Mouse (Mus musculus) forebrain, embryonic 10.5 days (tissue): ENCODE results near the gene Atg7. TPM values are rescaled to one million over a fixed set of nuclear protein-coding genes. Genes with fewer than 3 reads are reported as not detected.
A peak's percentile ranks its signal among the peaks of the same experiment; 100 is the strongest.

Source experiments
- DNase-seq: peaks from one replicate; pipeline ENCODE4 v3.0.0-alpha.2; 2017; ENCODE audit warnings: low spot score; ENCODE audit errors: extremely low spot score
- H3K27ac ChIP-seq: fragments of 300-500 bp; sonication (generic); 2 replicates; pipeline ENCODE4 v1.5.1; 2016; ENCODE audit warnings: mild to moderate bottlenecking
- H3K27me3 ChIP-seq: fragments of 300-500 bp; sonication (generic); 2 replicates; pipeline ENCODE4 v1.6.1; 2016; ENCODE audit warnings: mild to moderate bottlenecking; ENCODE audit not compliant: poor library complexity, severe bottlenecking
- H3K36me3 ChIP-seq: fragments of 300-500 bp; sonication (generic); replicated peaks from 2 replicates; pipeline ENCODE4 v1.6.1; 2016; ENCODE audit warnings: mild to moderate bottlenecking, moderate library complexity
- H3K4me1 ChIP-seq: fragments of 300-500 bp; sonication (generic); 2 replicates; pipeline ENCODE4 v1.6.1; 2016
- H3K4me3 ChIP-seq: fragments of 300-500 bp; sonication (generic); 2 replicates; pipeline ENCODE4 v1.5.1; 2016; ENCODE audit warnings: mild to moderate bottlenecking, moderate library complexity
- H3K9me3 ChIP-seq: fragments of 300-500 bp; sonication (generic); 2 replicates; pipeline ENCODE4 v1.6.1; 2016; ENCODE audit warnings: mild to moderate bottlenecking, moderate library complexity
- WGBS: fragments of 180-500 bp; shearing (Covaris S2); methylation state at CpG from one replicate; pipeline ENCODE4 v1.1.7; 2016; 5-methylcytosine and 5-hydroxymethylcytosine counted together
- polyA plus RNA-seq: library from polyadenylated mRNA; unstranded; fragments of >200 nt; fragmentation: Nextera tagmentation; extraction: Ambion mirVana; gene quantifications from 2 replicates; pipeline ENCODE4 v1.2.1, GENCODE M21; 2016

Atg7 gene
- polyA plus RNA-seq, 1 experiment from 2014 or later = 21.3 TPM

DNA sequence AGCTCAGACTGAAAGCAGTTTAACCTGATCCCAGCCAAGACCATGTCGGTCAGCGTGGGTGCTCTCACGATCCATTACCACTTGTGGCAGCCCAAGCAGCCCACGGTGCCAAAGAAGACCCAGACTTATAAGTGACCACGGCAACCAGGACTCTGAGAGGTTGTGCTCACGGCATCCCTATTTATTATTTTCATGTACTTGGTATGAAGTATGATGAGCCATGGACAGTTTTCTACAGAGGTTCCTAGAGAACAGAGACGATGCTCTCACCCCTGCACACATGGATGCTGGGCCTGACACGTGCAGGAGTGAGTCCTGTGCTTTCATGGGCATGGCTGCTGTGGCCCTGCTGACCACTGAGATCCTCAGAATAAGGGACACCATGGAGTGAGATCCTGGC is 100.2 kb downstream of the Atg7 start:
- Histone ChIP-seq H3K9me3 (peaks cover 5% of the 10 kb centered on the region; the same call in 1 of the 2 replicates), H3K4me3 (no peak overlapping the region), H3K27ac (no peak overlapping the region), H3K36me3 (peaks cover 14% of the 10 kb centered on the region; the same call in 1 of the 2 replicates), H3K27me3 (peaks cover 17% of the 10 kb centered on the region), H3K4me1 (peaks cover 7% of the 10 kb centered on the region)
- 93% methylated on average over 8 of the region's 8 CpGs for WGBS
- no peak for DNase-seq

DNA sequence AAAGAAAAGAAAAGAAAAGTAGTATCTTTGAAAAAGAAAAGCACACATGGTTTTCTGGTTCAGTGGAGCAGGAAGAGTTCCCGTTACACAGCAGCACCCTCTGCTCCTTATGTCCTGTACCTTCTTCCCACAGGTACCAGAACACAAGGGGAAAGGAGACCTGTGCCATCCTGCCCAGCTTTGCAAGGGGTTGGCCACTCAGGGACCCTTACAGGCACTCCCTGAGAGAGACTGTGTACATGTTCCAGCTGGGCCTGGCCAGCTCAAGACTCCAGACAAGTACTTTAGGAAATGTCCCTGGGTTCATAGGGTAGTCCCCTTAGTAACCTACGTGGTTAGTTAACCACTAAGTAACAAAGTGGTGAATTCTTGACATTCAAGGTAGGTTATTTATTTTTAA is 100.9 kb downstream of the Atg7 start:
- H3K27ac ChIP-seq = no peak overlapping the region
- H3K27me3 ChIP-seq = peaks cover 11% of the 10 kb centered on the region
- DNase-seq = no peak
- no peaks in the 10 kb centered on the region for H3K4me1 ChIP-seq
- 79% methylated on average over 2 of the region's 2 CpGs for WGBS
- peaks cover 5% of the 10 kb centered on the region; the same call in 1 of the 2 replicates for H3K9me3 ChIP-seq
- no peak overlapping the region for H3K4me3 ChIP-seq
- H3K36me3 ChIP-seq = peaks cover 14% of the 10 kb centered on the region; the same call in 1 of the 2 replicates

DNA sequence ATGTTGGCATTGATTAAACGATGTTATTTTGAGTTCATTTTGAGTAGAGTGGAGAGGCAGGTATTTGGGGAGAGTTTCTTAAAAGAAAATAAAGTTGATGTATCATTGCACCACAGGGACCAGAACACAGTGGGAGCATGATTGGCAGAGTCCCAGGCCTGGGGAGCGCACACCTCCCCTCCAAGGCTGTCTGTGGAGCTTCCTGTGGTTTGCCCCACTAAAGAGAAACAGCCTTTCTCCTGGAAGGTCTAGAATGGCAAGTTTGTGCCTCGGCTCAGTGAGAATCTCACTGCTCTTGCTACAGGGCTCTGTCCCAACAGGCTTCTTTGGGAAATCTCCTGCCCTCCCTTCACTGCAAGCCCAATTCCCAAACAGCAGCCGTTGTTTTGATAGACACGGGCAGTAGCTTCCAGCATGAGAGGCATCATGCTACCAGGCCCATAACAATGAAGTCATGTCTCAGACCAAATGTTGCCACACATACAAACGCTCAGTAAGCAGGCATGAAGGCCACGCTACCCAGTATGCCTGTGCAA is 103.6 kb downstream of the Atg7 start:
- no peaks in the 10 kb centered on the region for H3K27me3 ChIP-seq
- DNase-seq = no peak
- no peak overlapping the region for H3K27ac ChIP-seq
- no peaks in the 10 kb centered on the region for H3K4me1 ChIP-seq
- H3K36me3 ChIP-seq = 0 out of 2 replicates have a peak, but pooled peaks cover 3% of the 10 kb centered on the region
- WGBS = 88% methylated on average over 7 of the region's 7 CpGs
- no peak overlapping the region for H3K4me3 ChIP-seq
- peaks cover 5% of the 10 kb centered on the region; the same call in 1 of the 2 replicates for H3K9me3 ChIP-seq

DNA sequence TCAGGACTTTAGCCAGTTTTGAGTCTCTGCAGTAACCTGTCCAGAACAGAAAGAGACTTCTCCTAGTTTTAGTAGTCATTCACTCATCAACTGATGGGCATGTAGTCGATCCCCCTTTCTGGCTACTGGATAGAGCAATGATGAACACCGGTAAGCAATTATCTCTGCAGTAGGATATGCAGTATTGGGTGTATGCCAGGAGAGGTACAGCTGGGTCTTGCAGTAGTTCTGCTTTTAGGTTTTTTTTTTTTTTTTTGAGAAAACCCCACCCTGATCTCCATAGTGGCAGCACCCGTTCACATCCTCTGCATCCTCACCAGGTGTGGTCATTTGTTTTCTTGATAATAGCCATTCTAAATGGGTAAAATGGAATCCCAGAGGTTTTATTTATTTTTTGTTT is 105.5 kb downstream of the Atg7 start:
- Histone ChIP-seq H3K27me3 (no peaks in the 10 kb centered on the region), H3K27ac (no peak overlapping the region), H3K36me3 (no peaks in the 10 kb centered on the region), H3K4me3 (no peak overlapping the region), H3K9me3 (no peaks in the 10 kb centered on the region), H3K4me1 (no peaks in the 10 kb centered on the region)
- DNase-seq = no peak
- 91% methylated on average over 3 of the region's 3 CpGs for WGBS

DNA sequence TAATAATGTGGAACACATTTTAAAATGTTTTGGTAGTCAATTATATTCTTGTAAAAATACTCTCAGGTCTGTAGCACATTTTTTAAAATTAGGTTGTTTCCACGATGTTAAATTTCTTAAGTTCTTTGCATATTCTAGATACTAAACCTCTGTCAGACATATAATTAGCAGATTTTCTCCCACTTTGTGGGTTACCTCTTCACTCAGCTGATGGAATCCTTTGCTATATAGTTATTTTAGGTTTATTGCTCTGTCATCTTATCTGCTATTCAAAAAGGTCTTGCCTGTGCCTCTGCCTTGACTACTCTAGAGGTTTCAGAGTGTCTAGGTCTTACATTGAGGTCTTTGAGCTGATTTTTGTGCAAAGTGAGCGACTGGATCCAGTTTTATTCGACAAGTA is 106.0 kb downstream of the Atg7 start:
- Histone ChIP-seq H3K36me3 (no peaks in the 10 kb centered on the region), H3K4me3 (no peak overlapping the region), H3K27me3 (no peaks in the 10 kb centered on the region), H3K4me1 (no peaks in the 10 kb centered on the region), H3K27ac (no peak overlapping the region), H3K9me3 (no peaks in the 10 kb centered on the region)
- WGBS = 92% methylated on average over 3 of the region's 3 CpGs
- DNase-seq = no peak

DNA sequence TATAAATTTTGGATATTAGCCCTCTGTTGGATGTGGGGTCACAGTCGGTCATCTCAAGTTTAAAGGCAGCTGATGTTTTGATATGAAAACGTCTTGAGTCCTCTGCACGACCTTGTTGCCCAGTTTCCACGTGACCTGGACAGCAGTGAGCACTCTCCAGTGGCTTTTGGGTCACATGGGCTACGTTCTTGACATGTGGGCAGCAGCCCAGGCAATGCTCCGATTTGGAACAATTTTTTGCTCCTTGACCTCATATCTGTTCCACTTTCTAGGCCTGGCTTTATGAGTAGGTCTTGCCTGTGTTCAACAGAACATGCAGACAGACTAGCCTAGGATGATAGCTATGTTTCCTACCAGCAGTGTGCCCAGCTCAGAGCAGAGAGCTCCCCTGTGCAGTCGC is 115.9 kb downstream of the Atg7 start:
- no peak overlapping the region for H3K4me3 ChIP-seq
- no peaks in the 10 kb centered on the region for H3K4me1 ChIP-seq
- H3K9me3 ChIP-seq = no peaks in the 10 kb centered on the region
- no peaks in the 10 kb centered on the region for H3K27me3 ChIP-seq
- no peak for DNase-seq
- 81% methylated on average over 7 of the region's 7 CpGs for WGBS
- no peaks in the 10 kb centered on the region for H3K36me3 ChIP-seq
- no peak overlapping the region for H3K27ac ChIP-seq

DNA sequence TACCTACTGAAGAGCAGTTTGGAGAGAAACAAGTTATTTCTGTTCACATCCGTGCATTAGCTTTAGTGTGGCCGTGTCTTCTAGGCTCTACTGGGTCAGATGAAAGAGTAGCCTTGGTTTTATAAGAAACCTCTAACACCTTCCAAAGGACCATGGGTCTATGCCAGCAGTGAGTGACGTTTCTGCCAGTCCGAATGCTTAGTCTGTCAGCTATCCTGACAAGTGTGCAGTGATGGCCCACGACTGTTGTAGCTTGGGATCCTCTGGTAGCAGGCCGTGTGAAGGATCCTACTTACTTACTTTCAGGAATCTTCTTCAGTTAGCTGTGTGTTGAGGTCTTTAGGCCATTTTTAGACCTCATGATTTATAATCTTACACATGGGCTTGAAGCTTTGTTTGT is 123.4 kb downstream of the Atg7 start:
- Histone ChIP-seq H3K36me3 (no peaks in the 10 kb centered on the region), H3K4me1 (no peaks in the 10 kb centered on the region), H3K4me3 (no peak overlapping the region), H3K27ac (no peak overlapping the region), H3K27me3 (no peaks in the 10 kb centered on the region), H3K9me3 (no peaks in the 10 kb centered on the region)
- DNase-seq = no peak
- WGBS = 94% methylated on average over 6 of the region's 6 CpGs

DNA sequence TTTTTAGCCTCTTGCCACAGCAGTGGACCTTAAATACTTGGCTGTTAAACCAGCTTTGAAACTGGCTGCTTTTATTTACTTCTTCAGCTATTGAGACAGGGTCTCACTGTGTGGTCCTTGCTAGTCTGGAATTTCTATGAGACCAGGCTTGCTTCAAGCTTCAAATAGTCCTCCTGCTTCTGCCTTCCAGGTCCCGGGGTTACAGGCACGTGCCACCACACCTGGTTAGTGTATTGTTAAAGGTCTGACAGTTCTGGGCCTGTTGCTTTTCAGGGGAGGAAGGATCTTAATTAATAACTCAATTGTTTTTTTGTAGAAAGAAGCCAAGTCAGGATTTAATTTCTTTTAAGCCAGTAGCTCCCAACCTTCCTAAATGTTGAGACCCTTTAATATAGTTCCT is 124.8 kb downstream of the Atg7 start:
- 86% methylated on average over 2 of the region's 2 CpGs for WGBS
- H3K27ac ChIP-seq = no peak overlapping the region
- H3K9me3 ChIP-seq = no peaks in the 10 kb centered on the region
- no peak overlapping the region for H3K4me3 ChIP-seq
- H3K27me3 ChIP-seq = no peaks in the 10 kb centered on the region
- no peaks in the 10 kb centered on the region for H3K4me1 ChIP-seq
- no peak for DNase-seq
- H3K36me3 ChIP-seq = no peaks in the 10 kb centered on the region

DNA sequence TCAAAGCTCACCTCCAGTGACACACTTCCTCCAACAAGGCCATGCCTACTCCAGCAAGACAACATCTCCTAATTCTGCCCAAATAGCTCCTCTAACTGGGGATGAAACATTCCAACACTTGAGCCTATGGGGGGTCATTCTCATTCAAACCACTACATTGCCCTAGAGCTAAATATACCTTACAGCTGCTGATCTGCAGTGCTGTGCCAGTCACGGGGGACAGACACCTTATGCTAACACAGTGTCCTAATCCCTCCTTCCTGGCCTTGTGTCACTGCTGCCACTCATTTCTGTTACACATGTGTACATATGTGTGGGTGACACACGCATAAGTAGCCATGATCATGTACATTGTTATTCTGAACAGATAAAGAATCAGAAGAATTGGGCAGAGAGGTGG is 127.4 kb downstream of the Atg7 start:
- WGBS = 79% methylated on average over 2 of the region's 2 CpGs
- no peak for DNase-seq
- no peaks in the 10 kb centered on the region for H3K9me3 ChIP-seq
- no peak overlapping the region for H3K27ac ChIP-seq
- H3K4me3 ChIP-seq = no peak overlapping the region
- no peaks in the 10 kb centered on the region for H3K27me3 ChIP-seq
- no peaks in the 10 kb centered on the region for H3K36me3 ChIP-seq
- no peaks in the 10 kb centered on the region for H3K4me1 ChIP-seq

DNA sequence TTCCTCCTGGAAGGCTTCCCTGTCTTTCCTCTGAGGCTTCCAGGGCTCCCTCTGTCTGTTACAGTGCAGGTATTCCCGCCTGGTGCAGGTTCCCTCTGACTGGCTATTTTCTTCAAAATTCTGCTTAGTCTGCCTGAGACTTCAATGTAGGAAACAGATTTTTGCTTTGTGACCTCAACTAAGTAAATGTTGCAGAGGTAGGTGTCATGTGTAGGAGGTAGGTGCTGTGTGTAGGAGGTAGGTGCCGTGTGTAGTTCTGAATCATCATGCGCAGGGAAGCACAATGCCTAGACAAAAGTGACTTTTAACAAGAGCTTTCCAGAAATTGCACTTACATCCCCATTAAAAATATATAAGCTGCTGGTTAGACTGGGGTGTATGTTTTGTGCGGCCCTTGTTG is 128.6 kb downstream of the Atg7 start:
- no peaks in the 10 kb centered on the region for H3K36me3 ChIP-seq
- H3K4me1 ChIP-seq = no peaks in the 10 kb centered on the region
- no peaks in the 10 kb centered on the region for H3K9me3 ChIP-seq
- H3K27me3 ChIP-seq = no peaks in the 10 kb centered on the region
- no peak for DNase-seq
- WGBS = 89% methylated on average over 4 of the region's 4 CpGs
- no peak overlapping the region for H3K4me3 ChIP-seq
- no peak overlapping the region for H3K27ac ChIP-seq

DNA sequence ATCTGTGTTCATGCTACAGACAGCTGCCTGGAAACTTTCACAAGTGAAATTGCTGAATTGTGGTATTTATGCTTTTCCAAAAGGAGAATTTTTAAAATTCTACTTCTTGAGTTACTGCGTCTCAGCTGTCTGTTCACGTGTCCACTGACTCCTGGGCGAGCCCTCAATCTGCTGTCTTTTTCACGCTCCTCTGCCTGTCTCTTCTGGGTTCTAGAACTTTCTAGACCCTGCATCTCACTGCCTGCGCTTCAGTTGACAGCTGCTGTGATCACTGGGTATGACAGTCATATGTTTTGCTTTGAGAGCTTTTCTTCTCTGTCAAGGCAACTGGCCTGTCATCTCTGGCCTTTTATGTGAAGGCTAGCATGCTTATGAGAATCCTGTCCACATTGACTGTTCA is 132.3 kb downstream of the Atg7 start:
- Histone ChIP-seq H3K4me1 (peaks cover 17% of the 10 kb centered on the region), H3K27ac (no peak overlapping the region), H3K9me3 (no peaks in the 10 kb centered on the region), H3K4me3 (no peak overlapping the region), H3K36me3 (no peaks in the 10 kb centered on the region), H3K27me3 (no peaks in the 10 kb centered on the region)
- no peak for DNase-seq
- WGBS = 97% methylated on average over 5 of the region's 5 CpGs

DNA sequence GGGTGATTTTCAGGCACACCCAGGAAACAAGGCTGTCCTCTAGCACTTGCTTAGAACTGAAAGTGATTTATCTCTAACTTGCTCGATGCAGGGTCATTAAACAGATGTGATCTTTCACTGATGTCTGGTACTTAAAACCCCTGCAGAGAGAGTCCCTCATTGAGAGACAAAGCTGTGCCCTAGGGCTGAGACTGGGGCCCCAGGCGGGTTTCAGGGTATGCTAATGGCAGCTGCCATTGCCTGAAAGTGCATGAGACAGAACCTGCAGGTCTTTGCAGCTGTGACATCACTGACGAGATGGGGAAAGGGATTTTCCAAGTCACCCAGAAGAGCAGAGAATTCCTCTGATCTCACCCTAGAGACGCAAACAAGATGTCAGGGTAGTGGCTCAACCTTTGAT is 135.0 kb downstream of the Atg7 start:
- Histone ChIP-seq H3K27ac (peak overlapping the region; percentile 67; the same call in 1 of the 2 replicates), H3K9me3 (no peaks in the 10 kb centered on the region), H3K36me3 (no peaks in the 10 kb centered on the region), H3K4me3 (no peak overlapping the region), H3K27me3 (no peaks in the 10 kb centered on the region), H3K4me1 (peaks cover 37% of the 10 kb centered on the region)
- 16% methylated on average over 4 of the region's 4 CpGs for WGBS
- DNase-seq = no peak

DNA sequence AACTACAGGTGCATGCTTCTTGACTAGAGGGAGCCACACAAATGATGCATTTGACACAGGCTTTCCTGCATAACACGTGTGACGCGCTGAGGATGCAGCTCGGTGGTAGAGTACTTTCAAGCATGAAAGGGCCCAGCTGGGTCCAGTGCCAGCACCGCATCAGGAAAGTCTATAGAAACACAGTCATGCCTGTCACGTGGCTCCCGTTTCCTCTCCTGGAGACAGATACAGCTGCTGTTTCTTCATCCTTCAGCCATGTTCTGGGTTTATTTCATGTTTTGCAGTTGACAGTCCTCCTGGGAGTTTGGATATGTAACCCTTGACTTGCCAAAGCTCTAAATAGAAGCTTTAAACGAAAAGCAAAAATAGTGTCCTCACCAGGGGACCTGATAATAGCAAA is 135.8 kb downstream of the Atg7 start:
- no peak for DNase-seq
- H3K4me3 ChIP-seq = no peak overlapping the region
- WGBS = 87% methylated on average over 8 of the region's 8 CpGs
- H3K36me3 ChIP-seq = no peaks in the 10 kb centered on the region
- no peak overlapping the region for H3K27ac ChIP-seq
- no peaks in the 10 kb centered on the region for H3K27me3 ChIP-seq
- H3K4me1 ChIP-seq = peaks cover 39% of the 10 kb centered on the region
- no peaks in the 10 kb centered on the region for H3K9me3 ChIP-seq

DNA sequence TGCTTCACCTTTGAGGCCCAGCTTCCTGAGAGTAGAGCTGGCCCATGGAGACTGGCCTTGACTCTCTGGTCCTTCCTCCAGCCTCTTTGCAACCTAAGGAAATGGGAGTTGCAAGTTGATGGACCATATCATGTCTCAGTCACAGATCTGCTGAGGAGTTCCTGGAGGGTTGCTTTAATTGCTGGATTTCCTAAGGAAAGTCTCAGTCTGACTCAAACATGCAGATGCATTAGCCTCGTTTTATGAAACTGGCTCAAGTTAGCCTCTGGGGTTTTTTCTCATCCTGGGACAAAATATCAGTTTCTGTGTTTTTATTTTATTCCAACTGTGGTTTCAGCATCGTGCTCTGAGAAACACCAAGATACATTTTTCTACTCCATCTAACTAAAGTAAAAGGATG is 137.7 kb downstream of the Atg7 start:
- no peak overlapping the region for H3K4me3 ChIP-seq
- H3K9me3 ChIP-seq = no peaks in the 10 kb centered on the region
- H3K36me3 ChIP-seq = no peaks in the 10 kb centered on the region
- no peaks in the 10 kb centered on the region for H3K27me3 ChIP-seq
- WGBS = 85% methylated on average over 2 of the region's 2 CpGs
- no peak for DNase-seq
- no peak overlapping the region for H3K27ac ChIP-seq
- H3K4me1 ChIP-seq = peaks cover 39% of the 10 kb centered on the region
